Mouse (Mus musculus): ENCODE results near the gene Morc2a. TPM values are rescaled to one million over a fixed set of nuclear protein-coding genes. Genes with fewer than 3 reads are reported as not detected.

Morc2a gene
- polyA plus RNA-seq, 1 experiment from 2014 or later: 19.6 TPM

DNA sequence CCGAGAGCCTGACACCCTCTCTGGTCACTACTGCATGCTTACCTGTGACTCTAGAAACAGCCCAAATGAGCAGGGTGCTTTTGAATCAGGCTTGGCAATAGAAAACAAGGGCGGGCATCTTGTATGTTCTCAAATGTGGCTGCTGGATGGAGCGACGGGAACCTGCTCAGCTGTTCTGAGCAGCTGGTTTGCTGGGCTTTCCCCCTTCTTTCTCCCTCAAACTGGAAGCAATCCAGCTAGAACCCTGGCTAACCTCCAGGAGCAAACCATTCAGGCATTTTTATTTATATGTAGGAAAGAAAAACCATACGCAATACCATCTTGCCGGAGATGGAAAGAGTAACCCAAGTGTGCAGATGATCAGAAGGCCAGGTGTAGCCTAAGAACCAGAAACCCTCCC, 67.7 kb downstream of the Morc2a start:
- no peak overlapping the region for H3K4me3 ChIP-seq (ENCODE audit: low read depth, low read length)
- no peak overlapping the region for H3K27ac ChIP-seq (ENCODE audit: low read depth, low read length)
- ATAC-seq (replicated peaks; ENCODE audit: insufficient number of reproducible peaks, low FRiP score, low TSS enrichment): no peak
- no peaks in the 10 kb centered on the region; the same call in 1 of the 2 replicates for H3K27me3 ChIP-seq (ENCODE audit: control insufficient read depth, insufficient read depth, low read length)
- no peaks in the 10 kb centered on the region for H3K4me1 ChIP-seq (ENCODE audit: control insufficient read depth, insufficient read depth, low read length)
- no peaks in the 10 kb centered on the region for H3K36me3 ChIP-seq (ENCODE audit: control insufficient read depth, insufficient read depth, low read length)
- H3K9ac ChIP-seq (ENCODE audit: low read depth, low read length): no peak overlapping the region
- no peaks in the 10 kb centered on the region for H3K9me3 ChIP-seq (replicated peaks; ENCODE audit: control insufficient read depth, low read length)
- WGBS (ENCODE audit: insufficient replicate concordance): 74% methylated on average over 6 of the region's 6 CpGs
- H3K4me2 ChIP-seq: no peak overlapping the region

- H3K4me2 ChIP-seq: no peak overlapping the region
- no peak overlapping the region for H3K4me3 ChIP-seq (ENCODE audit: low read depth, low read length)
- ATAC-seq (replicated peaks; ENCODE audit: insufficient number of reproducible peaks, low FRiP score, low TSS enrichment): no peak
- no peaks in the 10 kb centered on the region; the same call in 1 of the 2 replicates for H3K4me1 ChIP-seq (ENCODE audit: control insufficient read depth, insufficient read depth, low read length)
- H3K9me3 ChIP-seq (replicated peaks; ENCODE audit: control insufficient read depth, low read length): no peaks in the 10 kb centered on the region
- no peak overlapping the region for H3K27ac ChIP-seq (ENCODE audit: low read depth, low read length)
- H3K36me3 ChIP-seq (ENCODE audit: control insufficient read depth, insufficient read depth, low read length): no peaks in the 10 kb centered on the region
- no peaks in the 10 kb centered on the region for H3K27me3 ChIP-seq (ENCODE audit: control insufficient read depth, insufficient read depth, low read length)
- H3K9ac ChIP-seq (ENCODE audit: low read depth, low read length): no peak overlapping the region
- 36% methylated on average over 3 of the region's 3 CpGs for WGBS (ENCODE audit: insufficient replicate concordance)
These were observed 73.0 kb downstream of the Morc2a start for GRCm38 (mm10) chr11:3722036-3722435.

DNA sequence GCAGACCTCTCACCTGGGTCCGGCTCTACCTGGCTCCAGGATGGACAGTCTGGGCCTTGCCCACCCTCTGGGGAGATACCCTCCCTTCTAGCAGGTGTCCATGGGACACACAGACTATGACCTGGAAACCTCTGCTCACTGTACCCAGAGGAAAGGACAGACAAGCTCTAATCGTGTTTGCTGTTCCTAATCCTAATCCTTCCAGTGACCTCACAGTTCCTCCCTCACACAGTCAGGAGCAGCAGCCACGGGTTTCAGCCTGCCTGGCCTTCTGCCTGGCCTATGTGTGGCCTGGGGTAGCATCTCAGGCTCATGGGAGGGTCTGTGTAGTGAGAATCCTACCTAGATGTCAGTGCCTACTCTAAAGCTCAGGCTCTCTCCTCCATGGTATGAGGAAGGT, 73.9 kb downstream of the Morc2a start:
- Histone ChIP-seq H3K4me3 (ENCODE audit: low read depth, low read length) (no peak overlapping the region), H3K9me3 (replicated peaks; ENCODE audit: control insufficient read depth, low read length) (no peaks in the 10 kb centered on the region), H3K9ac (ENCODE audit: low read depth, low read length) (no peak overlapping the region), H3K36me3 (ENCODE audit: control insufficient read depth, insufficient read depth, low read length) (no peaks in the 10 kb centered on the region), H3K27me3 (ENCODE audit: control insufficient read depth, insufficient read depth, low read length) (no peaks in the 10 kb centered on the region), H3K4me2 (no peak overlapping the region), H3K4me1 (ENCODE audit: control insufficient read depth, insufficient read depth, low read length) (no peaks in the 10 kb centered on the region; the same call in 1 of the 2 replicates), H3K27ac (ENCODE audit: low read depth, low read length) (no peak overlapping the region)
- WGBS (ENCODE audit: insufficient replicate concordance): 42% methylated on average over 3 of the region's 3 CpGs
- ATAC-seq (replicated peaks; ENCODE audit: insufficient number of reproducible peaks, low FRiP score, low TSS enrichment): no peak

DNA sequence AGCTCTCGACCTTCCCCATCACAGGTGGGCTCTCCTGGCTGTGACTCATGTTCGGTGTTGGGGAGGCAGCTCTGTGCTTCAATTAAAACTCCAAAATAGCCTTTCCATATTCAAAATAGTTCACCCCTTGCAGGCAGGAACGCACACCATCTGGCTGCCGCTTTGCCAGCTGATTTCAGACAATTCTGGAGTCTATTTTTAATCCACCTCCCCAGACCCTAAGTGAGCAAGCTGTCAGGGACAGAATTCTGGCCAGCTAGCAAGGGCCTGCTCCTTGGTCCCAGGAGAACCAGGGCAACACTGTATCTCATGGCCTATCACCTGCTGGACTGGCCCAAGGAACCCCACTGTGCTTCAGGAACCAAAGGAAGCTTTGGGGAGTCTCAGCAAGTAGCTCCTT, 74.9 kb downstream of the Morc2a start:
- H3K4me3 ChIP-seq (ENCODE audit: low read depth, low read length): no peak overlapping the region
- WGBS (ENCODE audit: insufficient replicate concordance): 50% methylated on average over 4 of the region's 4 CpGs
- no peak overlapping the region for H3K9ac ChIP-seq (ENCODE audit: low read depth, low read length)
- H3K36me3 ChIP-seq (ENCODE audit: control insufficient read depth, insufficient read depth, low read length): no peaks in the 10 kb centered on the region
- ATAC-seq (replicated peaks; ENCODE audit: insufficient number of reproducible peaks, low FRiP score, low TSS enrichment): no peak
- H3K4me2 ChIP-seq: no peak overlapping the region
- H3K27me3 ChIP-seq (ENCODE audit: control insufficient read depth, insufficient read depth, low read length): no peaks in the 10 kb centered on the region
- no peaks in the 10 kb centered on the region; the same call in 1 of the 2 replicates for H3K4me1 ChIP-seq (ENCODE audit: control insufficient read depth, insufficient read depth, low read length)
- no peaks in the 10 kb centered on the region for H3K9me3 ChIP-seq (replicated peaks; ENCODE audit: control insufficient read depth, low read length)
- H3K27ac ChIP-seq (ENCODE audit: low read depth, low read length): no peak overlapping the region

DNA sequence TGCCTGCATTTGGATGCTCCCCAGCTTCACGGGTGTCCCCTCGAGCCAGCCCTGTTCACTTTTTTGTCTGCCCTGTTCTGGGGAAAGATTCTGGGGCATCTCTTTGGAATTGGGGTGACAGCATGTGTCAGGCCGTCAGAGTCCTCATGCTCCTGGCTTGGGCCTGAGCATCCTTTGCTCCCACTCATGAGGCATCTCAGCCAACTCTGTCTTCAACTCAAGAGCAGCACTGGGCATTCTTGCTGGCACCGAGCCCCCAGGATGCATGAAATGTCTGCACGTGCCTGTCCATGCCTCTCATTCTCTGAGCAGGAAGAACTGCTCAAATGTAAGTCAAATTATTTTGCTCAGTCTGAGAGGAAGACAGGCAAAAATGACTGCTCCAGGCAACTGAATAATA, 75.7 kb downstream of the Morc2a start:
- Histone ChIP-seq H3K4me3 (ENCODE audit: low read depth, low read length) (no peak overlapping the region), H3K27me3 (ENCODE audit: control insufficient read depth, insufficient read depth, low read length) (no peaks in the 10 kb centered on the region), H3K9ac (ENCODE audit: low read depth, low read length) (no peak overlapping the region), H3K27ac (ENCODE audit: low read depth, low read length) (no peak overlapping the region), H3K4me2 (no peak overlapping the region), H3K9me3 (replicated peaks; ENCODE audit: control insufficient read depth, low read length) (no peaks in the 10 kb centered on the region), H3K36me3 (ENCODE audit: control insufficient read depth, insufficient read depth, low read length) (no peaks in the 10 kb centered on the region), H3K4me1 (ENCODE audit: control insufficient read depth, insufficient read depth, low read length) (no peaks in the 10 kb centered on the region; the same call in 1 of the 2 replicates)
- WGBS (ENCODE audit: insufficient replicate concordance): 59% methylated on average over 5 of the region's 5 CpGs
- no peak for ATAC-seq (replicated peaks; ENCODE audit: insufficient number of reproducible peaks, low FRiP score, low TSS enrichment)

DNA sequence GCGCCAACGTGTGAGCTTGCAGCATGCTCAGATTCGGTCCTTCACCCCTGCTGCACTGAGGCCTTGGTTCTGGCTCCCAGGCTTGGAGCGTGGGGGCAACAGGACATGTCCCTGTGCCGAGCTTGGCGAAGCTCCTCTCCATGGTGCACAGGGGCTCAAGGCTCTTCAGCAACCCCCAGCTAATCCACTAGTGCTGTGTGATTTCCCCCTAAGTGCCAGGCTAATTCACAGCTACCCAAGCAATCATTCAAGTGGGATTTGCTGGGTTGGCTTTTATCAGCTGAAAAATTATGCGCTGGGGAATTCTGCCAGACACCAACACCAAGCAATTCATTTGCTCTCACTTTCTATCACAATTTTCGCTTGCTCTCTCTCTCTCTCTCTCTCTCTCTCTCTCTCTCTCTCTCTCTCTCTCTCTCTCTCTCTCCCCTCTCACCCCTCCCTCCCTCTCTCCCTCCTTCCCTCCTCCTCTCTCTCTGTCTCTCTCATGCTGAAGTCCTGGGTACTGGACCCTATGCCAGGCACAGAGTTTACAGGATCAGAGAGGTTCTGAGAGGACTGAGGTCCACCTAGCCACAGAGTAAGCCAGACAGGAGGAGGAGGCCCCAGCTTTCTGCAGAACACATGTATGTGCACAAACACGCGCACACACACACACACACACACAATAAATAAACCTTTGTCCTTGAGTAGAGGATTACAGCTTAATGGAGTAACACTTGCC, 76.5 kb downstream of the Morc2a start:
- 53% methylated on average over 9 of the region's 10 CpGs for WGBS (ENCODE audit: insufficient replicate concordance)
- H3K27me3 ChIP-seq (ENCODE audit: control insufficient read depth, insufficient read depth, low read length): no peaks in the 10 kb centered on the region

GRCm38 (mm10) chr11:3727438-3728105, 78.6 kb downstream of the Morc2a start:
- H3K27ac ChIP-seq (ENCODE audit: low read depth, low read length): no peak overlapping the region
- no peak for ATAC-seq (replicated peaks; ENCODE audit: insufficient number of reproducible peaks, low FRiP score, low TSS enrichment)
- no peaks in the 10 kb centered on the region for H3K36me3 ChIP-seq (ENCODE audit: control insufficient read depth, insufficient read depth, low read length)
- no peaks in the 10 kb centered on the region; the same call in 1 of the 2 replicates for H3K4me1 ChIP-seq (ENCODE audit: control insufficient read depth, insufficient read depth, low read length)
- no peak overlapping the region for H3K4me2 ChIP-seq
- no peak overlapping the region for H3K4me3 ChIP-seq (ENCODE audit: low read depth, low read length)
- 61% methylated on average over 9 of the region's 9 CpGs for WGBS (ENCODE audit: insufficient replicate concordance)
- no peak overlapping the region for H3K9ac ChIP-seq (ENCODE audit: low read depth, low read length)
- peaks cover 4% of the 10 kb centered on the region; the same call in 1 of the 2 replicates for H3K27me3 ChIP-seq (ENCODE audit: control insufficient read depth, insufficient read depth, low read length)
- no peaks in the 10 kb centered on the region for H3K9me3 ChIP-seq (replicated peaks; ENCODE audit: control insufficient read depth, low read length)

More for the DNA sequence above, 76.5 kb downstream of the Morc2a start:
- Histone ChIP-seq H3K4me1 (ENCODE audit: control insufficient read depth, insufficient read depth, low read length) (no peaks in the 10 kb centered on the region; the same call in 1 of the 2 replicates), H3K4me3 (ENCODE audit: low read depth, low read length) (no peak overlapping the region), H3K36me3 (ENCODE audit: control insufficient read depth, insufficient read depth, low read length) (no peaks in the 10 kb centered on the region), H3K27ac (ENCODE audit: low read depth, low read length) (no peak overlapping the region), H3K9ac (ENCODE audit: low read depth, low read length) (no peak overlapping the region), H3K9me3 (replicated peaks; ENCODE audit: control insufficient read depth, low read length) (no peaks in the 10 kb centered on the region), H3K4me2 (no peak overlapping the region)
- no peak for ATAC-seq (replicated peaks; ENCODE audit: insufficient number of reproducible peaks, low FRiP score, low TSS enrichment)

- H3K4me3 ChIP-seq (ENCODE audit: low read depth, low read length): no peak overlapping the region
- WGBS (ENCODE audit: insufficient replicate concordance): 78% methylated on average over 4 of the region's 4 CpGs
- no peak for ATAC-seq (replicated peaks; ENCODE audit: insufficient number of reproducible peaks, low FRiP score, low TSS enrichment)
These were observed 82.5 kb downstream of the Morc2a start for GRCm38 (mm10) chr11:3731469-3731868.

More at GRCm38 (mm10) chr11:3731469-3731868, 82.5 kb downstream of the Morc2a start:
- H3K27me3 ChIP-seq (ENCODE audit: control insufficient read depth, insufficient read depth, low read length): peaks cover 4% of the 10 kb centered on the region; the same call in 1 of the 2 replicates
- no peak overlapping the region for H3K27ac ChIP-seq (ENCODE audit: low read depth, low read length)
- no peaks in the 10 kb centered on the region for H3K36me3 ChIP-seq (ENCODE audit: control insufficient read depth, insufficient read depth, low read length)
- H3K4me2 ChIP-seq: no peak overlapping the region
- no peak overlapping the region for H3K9ac ChIP-seq (ENCODE audit: low read depth, low read length)
- H3K4me1 ChIP-seq (ENCODE audit: control insufficient read depth, insufficient read depth, low read length): no peaks in the 10 kb centered on the region
- H3K9me3 ChIP-seq (replicated peaks; ENCODE audit: control insufficient read depth, low read length): no peaks in the 10 kb centered on the region
